Mouse (Mus musculus): Measurements from ENCODE around the gene Zfp827.

GRCm38 (mm10) chr8:79145210-79145609 lies 117.0 kb downstream of the Zfp827 start:
- TF ChIP-seq POLR2A (IDR thresholded peaks at IDR 0.05; ENCODE audit: insufficient read depth, low read length) (no peak), CTCF (IDR thresholded peaks at IDR 0.05; ENCODE audit: low read depth, low read length) (no peak)
